Mouse (Mus musculus) ES-Bruce4 (cell line): Measurements from ENCODE around the gene Nosip.

Experiments used
- CTCF ChIP-seq: IDR thresholded peaks from one replicate; pipeline ENCODE4 v1.8.1; 2011; ENCODE audit warnings: low read depth, low read length
- EP300 ChIP-seq: IDR thresholded peaks from 2 replicates; pipeline ENCODE4 v1.6.1; 2011; ENCODE audit warnings: low read depth, low read length; ENCODE audit not compliant: insufficient read depth
- POLR2A ChIP-seq: IDR thresholded peaks from one replicate; pipeline ENCODE4 v1.8.1; 2011; ENCODE audit warnings: low read length; ENCODE audit not compliant: insufficient read depth

DNA sequence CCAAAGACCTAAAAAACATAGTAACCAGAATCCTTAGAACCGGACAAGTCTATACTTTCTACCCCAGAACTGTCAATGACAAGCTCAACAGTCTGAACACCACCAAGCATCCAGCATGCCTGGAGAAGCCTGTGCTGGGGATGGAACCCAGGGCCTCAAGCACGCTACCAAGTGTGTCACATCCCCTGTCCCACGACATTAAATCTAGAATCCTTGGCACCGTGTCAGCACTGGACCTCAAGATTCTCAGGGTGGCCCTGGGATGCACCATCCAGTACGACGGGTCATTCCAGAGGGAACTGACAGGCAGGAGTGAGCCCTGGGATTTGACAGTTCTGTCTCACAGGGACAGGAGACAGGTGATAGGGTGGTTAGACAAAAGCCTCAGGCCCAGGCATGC is 32.2 kb upstream of the Nosip start:
- TF ChIP-seq POLR2A (no peak), CTCF (no peak), EP300 (no peak)
